Mouse (Mus musculus): ENCODE measurements around the gene Acer2. TPM values are rescaled to one million over a fixed set of nuclear protein-coding genes. Genes with fewer than 3 reads are reported as not detected.

Gene Acer2
- polyA plus RNA-seq, 1 experiment from 2014 or later = 18.1 TPM

DNA sequence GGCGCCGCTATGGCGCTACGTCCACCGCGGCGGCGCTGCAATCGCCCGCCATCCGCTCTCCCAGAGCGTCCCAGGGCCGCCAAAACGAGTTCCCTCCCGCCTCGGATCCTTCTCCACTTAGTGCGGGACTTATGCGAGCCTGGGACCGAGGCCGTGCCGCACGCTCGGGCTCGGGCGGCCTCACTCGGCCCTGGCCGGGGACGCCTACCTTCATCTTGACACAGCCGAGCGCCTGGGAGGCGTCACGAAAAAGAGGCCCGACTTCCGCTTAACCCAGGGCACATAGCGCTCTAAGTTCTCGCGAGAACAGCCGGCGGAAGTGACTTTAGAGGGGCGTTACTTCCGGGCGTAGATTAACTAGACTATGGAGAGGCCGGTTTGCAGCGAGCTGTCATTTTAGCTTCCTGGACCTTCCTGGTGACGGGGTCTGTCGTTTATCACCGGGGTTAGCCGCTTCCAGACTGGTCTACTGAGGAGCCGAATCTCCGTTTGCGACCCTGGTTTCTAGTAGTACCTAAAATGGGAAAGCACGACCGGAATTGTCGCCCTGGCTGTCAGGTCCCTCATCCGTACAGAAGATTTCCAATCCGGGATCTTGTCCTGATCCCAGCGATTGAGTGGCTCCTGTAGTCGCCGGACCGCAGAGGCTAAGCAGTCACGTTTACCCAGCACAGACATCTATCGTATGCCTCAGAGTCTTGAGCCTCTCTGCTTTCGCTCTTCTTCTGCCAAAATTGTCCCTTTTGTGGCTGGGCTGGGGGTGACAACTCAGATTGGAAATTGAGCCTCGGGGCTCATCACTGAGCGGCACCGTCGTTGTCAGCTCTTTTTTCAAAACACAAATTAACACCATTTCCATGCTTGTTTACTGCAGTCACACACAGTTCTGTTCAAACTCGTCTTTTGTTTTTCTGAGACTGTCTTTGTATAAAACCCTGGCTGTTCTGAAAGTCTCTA, 16.8 kb upstream of the Acer2 start, which contains the start of gene Rps6:
TSS of gene Rps6 (minus strand) at position 300 of the 957 bp plus-strand sequence.
- Histone ChIP-seq H3K36me3 (peaks cover 29% of the 10 kb centered on the region), H3K4me1 (peaks cover 18% of the 10 kb centered on the region; the same call in 1 of the 2 replicates), H3K9me3 (no peaks in the 10 kb centered on the region), H3K27me3 (no peaks in the 10 kb centered on the region), H3K4me3 (peak within 1 kb of the TSS; percentile 96), H3K4me2 (peak within 1 kb of the TSS; percentile 84), H3K9ac (peak within 1 kb of the TSS; percentile 100), H3K27ac (peak within 1 kb of the TSS; percentile 96)
- peak; percentile 96 for ATAC-seq (ENCODE audit: insufficient number of reproducible peaks, insufficient read depth, low FRiP score, low TSS enrichment, low read depth)
- under 1% methylated on average over 68 of the region's 68 CpGs for WGBS

DNA sequence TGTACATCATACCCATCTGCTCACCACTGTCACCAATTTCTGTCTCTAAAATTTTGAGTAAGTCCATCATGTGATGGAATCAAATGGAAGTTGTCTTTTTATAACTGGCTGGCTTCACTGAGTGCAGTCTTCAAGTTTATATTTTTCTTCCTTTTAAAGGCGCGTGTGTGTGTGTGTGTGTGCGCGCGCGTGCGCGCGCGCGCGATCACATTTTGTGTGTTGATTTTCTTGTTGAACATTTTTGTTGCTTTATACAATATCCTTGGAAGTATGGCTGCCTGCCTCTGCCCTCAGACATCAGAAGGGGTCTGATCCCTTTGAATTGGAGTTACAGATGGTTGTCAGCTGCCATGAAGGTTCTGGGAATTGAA, 16.1 kb upstream of the Acer2 start:
- peaks cover 18% of the 10 kb centered on the region; the same call in 1 of the 2 replicates for H3K4me1 ChIP-seq
- H3K4me3 ChIP-seq = peak overlapping the region; percentile 96
- ATAC-seq (ENCODE audit: insufficient number of reproducible peaks, insufficient read depth, low FRiP score, low TSS enrichment, low read depth) = no peak
- H3K27ac ChIP-seq = 0 out of 2 replicates have a peak overlapping the region, but pooled peaks have one; percentile 96
- peak overlapping the region; percentile 84 for H3K4me2 ChIP-seq
- 55% methylated on average over 12 of the region's 12 CpGs for WGBS
- H3K9ac ChIP-seq = peak overlapping the region; percentile 100
- peaks cover 23% of the 10 kb centered on the region for H3K36me3 ChIP-seq
- H3K9me3 ChIP-seq = no peaks in the 10 kb centered on the region
- no peaks in the 10 kb centered on the region for H3K27me3 ChIP-seq

DNA sequence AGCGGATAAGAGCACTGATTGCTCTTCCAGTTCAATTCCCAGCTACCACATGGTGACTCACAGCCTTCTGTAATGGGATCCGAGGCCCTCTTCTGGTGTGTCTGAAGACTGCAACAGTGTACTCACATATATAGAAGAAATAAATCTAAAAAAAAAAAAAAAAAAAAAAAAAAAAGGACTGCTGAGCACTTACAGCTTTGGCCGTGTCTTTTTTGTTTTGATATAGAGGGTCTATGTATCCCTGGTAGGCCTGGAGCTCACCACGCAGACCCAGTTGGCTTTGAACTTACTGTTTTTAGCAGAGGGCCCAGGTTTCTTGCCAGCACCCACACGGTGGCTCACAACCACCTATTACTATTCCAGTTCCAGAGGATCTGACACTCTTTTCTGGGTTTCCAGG, 10.1 kb upstream of the Acer2 start:
- Histone ChIP-seq H3K4me2 (no peak overlapping the region), H3K4me3 (no peak overlapping the region), H3K9me3 (no peaks in the 10 kb centered on the region), H3K27me3 (no peaks in the 10 kb centered on the region), H3K36me3 (no peaks in the 10 kb centered on the region), H3K4me1 (no peaks in the 10 kb centered on the region), H3K27ac (no peak overlapping the region), H3K9ac (no peak overlapping the region)
- ATAC-seq (ENCODE audit: insufficient number of reproducible peaks, insufficient read depth, low FRiP score, low TSS enrichment, low read depth) = no peak
- WGBS = 82% methylated on average over 5 of the region's 5 CpGs

DNA sequence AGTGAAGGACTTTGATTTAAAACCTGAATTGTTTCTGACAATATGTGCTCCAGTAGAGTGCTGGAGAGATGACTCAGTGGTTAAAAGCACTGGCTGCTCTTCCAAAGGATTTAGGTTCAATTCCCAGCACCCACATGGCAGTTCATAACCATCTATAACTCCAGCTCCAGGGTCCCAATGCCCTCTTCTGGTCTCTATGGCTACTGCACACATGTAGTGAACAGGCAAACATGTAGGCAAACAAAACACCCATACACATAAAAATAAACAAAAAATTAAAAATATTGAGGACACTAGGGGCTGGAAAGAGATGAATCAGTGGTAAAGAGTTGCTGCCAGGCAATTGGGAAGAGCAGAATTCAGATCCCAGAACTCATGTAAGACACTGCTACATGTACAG, 2.2 kb upstream of the Acer2 start:
- Histone ChIP-seq H3K27me3 (peaks cover 27% of the 10 kb centered on the region), H3K4me3 (no peak overlapping the region), H3K36me3 (no peaks in the 10 kb centered on the region), H3K27ac (no peak overlapping the region), H3K9ac (no peak overlapping the region), H3K4me2 (no peak overlapping the region), H3K9me3 (no peaks in the 10 kb centered on the region), H3K4me1 (peaks cover 18% of the 10 kb centered on the region; the same call in 1 of the 2 replicates)
- no peak for ATAC-seq (ENCODE audit: insufficient number of reproducible peaks, insufficient read depth, low FRiP score, low TSS enrichment, low read depth)

DNA sequence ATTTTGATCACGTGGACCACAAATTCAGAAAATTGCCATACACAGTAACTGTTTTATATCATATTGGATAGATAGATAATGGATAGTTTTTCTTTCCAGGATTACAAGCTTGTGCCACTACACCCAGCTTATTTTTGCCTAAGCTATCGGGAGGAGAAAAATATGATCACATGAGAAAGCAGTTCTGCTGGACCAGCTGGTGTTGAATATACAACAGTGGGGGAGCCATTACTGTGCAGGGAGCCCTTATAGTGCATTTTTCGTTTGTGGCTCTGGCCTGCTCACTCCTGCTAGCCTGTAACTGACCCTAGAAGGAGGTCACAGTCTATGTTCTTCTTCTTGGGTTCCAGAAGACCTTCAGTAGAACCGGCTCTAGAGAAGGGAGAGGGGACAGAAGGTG, 1.1 kb upstream of the Acer2 start:
- Histone ChIP-seq H3K27me3 (peaks cover 27% of the 10 kb centered on the region), H3K9me3 (no peaks in the 10 kb centered on the region), H3K9ac (no peak overlapping the region), H3K4me3 (no peak overlapping the region), H3K4me2 (no peak overlapping the region), H3K4me1 (peaks cover 18% of the 10 kb centered on the region; the same call in 1 of the 2 replicates), H3K36me3 (no peaks in the 10 kb centered on the region), H3K27ac (no peak overlapping the region)
- WGBS = 50% methylated on average over 4 of the region's 4 CpGs
- ATAC-seq (ENCODE audit: insufficient number of reproducible peaks, insufficient read depth, low FRiP score, low TSS enrichment, low read depth) = no peak

DNA sequence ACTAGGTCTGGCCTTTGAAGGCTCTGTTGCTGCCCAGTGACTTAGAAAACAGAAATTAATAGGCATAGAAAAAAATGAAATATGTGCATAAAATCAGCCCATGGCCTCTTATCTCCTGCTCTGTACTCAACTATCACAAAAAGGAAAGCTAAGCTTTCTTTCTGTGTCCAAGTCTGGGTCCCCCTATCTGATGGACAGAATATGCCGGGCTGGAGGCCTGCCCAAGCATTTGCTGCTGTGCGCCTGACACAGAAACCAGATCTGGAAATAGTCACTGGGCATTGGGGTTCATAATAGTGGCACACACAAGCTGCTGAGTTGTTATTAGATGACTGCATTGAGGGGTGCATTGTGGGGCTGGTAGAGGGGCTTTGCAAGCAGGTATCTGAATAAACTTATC, 5.3 kb downstream of the Acer2 start:
- H3K9me3 ChIP-seq = no peaks in the 10 kb centered on the region
- peaks cover 11% of the 10 kb centered on the region; the same call in 1 of the 2 replicates for H3K4me1 ChIP-seq
- no peak overlapping the region for H3K4me2 ChIP-seq
- 93% methylated on average over 2 of the region's 2 CpGs for WGBS
- H3K27ac ChIP-seq = no peak overlapping the region
- no peak overlapping the region for H3K9ac ChIP-seq
- ATAC-seq (ENCODE audit: insufficient number of reproducible peaks, insufficient read depth, low FRiP score, low TSS enrichment, low read depth) = no peak
- no peak overlapping the region for H3K4me3 ChIP-seq
- no peaks in the 10 kb centered on the region for H3K36me3 ChIP-seq
- H3K27me3 ChIP-seq = peaks cover 14% of the 10 kb centered on the region

DNA sequence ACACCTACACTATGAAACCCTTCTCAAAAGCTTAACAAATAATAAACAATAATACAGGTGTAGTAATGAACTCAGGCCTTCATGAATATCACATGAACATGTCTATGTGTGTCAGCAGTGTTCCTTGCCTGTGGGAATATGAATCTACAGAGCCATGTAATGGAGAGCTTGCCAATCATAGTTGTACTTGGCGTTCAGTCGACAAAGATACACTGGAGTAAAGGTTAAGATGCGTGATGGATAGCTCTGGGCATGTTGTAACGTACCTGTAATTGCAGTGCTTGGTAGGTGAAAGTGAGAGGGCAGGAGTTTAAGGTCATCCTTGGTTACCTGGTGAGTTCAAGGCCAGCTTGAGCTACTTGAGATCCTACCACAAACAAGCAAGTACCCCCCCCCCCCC, 7.0 kb downstream of the Acer2 start:
- no peak overlapping the region for H3K9ac ChIP-seq
- no peaks in the 10 kb centered on the region for H3K9me3 ChIP-seq
- 84% methylated on average over 4 of the region's 4 CpGs for WGBS
- H3K36me3 ChIP-seq = no peaks in the 10 kb centered on the region
- no peak overlapping the region for H3K4me3 ChIP-seq
- ATAC-seq (ENCODE audit: insufficient number of reproducible peaks, insufficient read depth, low FRiP score, low TSS enrichment, low read depth) = no peak
- peaks cover 8% of the 10 kb centered on the region for H3K4me1 ChIP-seq
- peaks cover 6% of the 10 kb centered on the region; the same call in 1 of the 2 replicates for H3K27me3 ChIP-seq
- H3K4me2 ChIP-seq = no peak overlapping the region
- H3K27ac ChIP-seq = no peak overlapping the region

DNA sequence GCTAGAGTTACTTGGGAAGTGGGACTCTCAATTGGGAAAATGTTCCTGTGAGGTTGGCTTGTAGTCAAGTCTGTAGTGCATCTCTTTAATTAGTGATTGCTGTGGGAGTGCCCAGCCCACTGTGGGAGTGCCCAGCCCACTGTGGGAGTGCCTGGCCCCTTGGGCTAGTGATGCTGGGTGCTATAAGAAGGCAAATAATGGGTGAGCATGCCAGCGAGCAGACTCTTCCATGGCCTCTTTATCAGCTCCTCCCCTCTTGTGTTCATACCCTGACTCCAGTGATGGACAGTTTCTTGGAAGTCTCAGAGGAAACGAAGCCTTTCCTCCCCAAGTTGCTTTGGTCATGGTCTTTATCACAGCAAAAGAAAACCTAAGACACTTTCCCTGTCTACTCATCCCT, 8.2 kb downstream of the Acer2 start:
- no peaks in the 10 kb centered on the region for H3K27me3 ChIP-seq
- no peak overlapping the region for H3K4me2 ChIP-seq
- no peak overlapping the region for H3K9ac ChIP-seq
- H3K36me3 ChIP-seq = no peaks in the 10 kb centered on the region
- no peak for ATAC-seq (ENCODE audit: insufficient number of reproducible peaks, insufficient read depth, low FRiP score, low TSS enrichment, low read depth)
- 58% methylated on average over 2 of the region's 2 CpGs for WGBS
- H3K4me1 ChIP-seq = peaks cover 9% of the 10 kb centered on the region
- H3K27ac ChIP-seq = no peak overlapping the region
- no peaks in the 10 kb centered on the region for H3K9me3 ChIP-seq
- no peak overlapping the region for H3K4me3 ChIP-seq

DNA sequence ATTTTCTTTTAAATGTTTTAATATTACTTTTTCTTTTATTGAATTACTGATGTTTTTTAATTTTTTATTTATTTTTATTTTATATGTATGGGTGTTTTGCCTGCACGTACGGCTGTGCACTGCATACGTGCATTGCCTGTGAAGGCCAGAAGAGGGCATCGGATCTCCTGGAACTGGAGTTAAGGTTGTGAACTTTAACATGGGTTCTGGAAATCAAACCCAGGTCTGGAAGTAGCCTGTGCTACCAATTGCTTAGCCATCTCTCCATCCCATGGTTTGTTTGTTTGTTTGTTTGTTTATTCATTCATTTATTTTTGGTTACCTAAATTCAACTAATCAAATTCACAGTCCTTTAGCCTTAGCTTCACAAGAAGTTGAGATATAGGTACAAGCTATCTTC, 10.7 kb downstream of the Acer2 start:
- Histone ChIP-seq H3K9ac (no peak overlapping the region), H3K27me3 (no peaks in the 10 kb centered on the region), H3K27ac (no peak overlapping the region), H3K4me2 (no peak overlapping the region), H3K36me3 (no peaks in the 10 kb centered on the region), H3K9me3 (no peaks in the 10 kb centered on the region), H3K4me1 (peaks cover 9% of the 10 kb centered on the region), H3K4me3 (no peak overlapping the region)
- no peak for ATAC-seq (ENCODE audit: insufficient number of reproducible peaks, insufficient read depth, low FRiP score, low TSS enrichment, low read depth)
- 42% methylated on average over 4 of the region's 4 CpGs for whole genome bisulfite sequencing

DNA sequence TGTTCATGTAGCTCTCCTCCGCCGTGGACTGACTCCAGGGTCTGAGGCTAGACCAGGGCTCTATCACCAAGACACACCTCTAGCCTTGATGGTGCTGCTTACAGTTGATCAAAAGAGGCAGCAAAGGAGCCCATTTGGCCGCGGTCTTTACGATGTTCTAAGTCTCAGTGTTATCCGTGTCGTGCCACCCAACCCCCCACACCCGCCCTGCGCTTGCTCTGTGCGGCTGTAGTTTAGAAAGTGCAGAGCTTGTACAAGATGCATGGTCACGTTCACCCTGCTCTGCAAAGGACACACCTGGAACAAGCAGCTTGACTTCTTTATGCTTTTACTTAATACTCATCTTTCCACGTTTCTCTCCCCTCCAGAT, 11.6 kb downstream of the Acer2 start:
- ATAC-seq (ENCODE audit: insufficient number of reproducible peaks, insufficient read depth, low FRiP score, low TSS enrichment, low read depth) = no peak
- no peaks in the 10 kb centered on the region for H3K36me3 ChIP-seq
- peak overlapping the region; percentile 27 for H3K4me3 ChIP-seq
- H3K9me3 ChIP-seq = no peaks in the 10 kb centered on the region
- no peak overlapping the region; the same call in 1 of the 2 replicates for H3K27ac ChIP-seq
- peak overlapping the region; percentile 55 for H3K4me2 ChIP-seq
- peaks cover 9% of the 10 kb centered on the region for H3K4me1 ChIP-seq
- no peaks in the 10 kb centered on the region for H3K27me3 ChIP-seq
- 0 out of 2 replicates have a peak overlapping the region, but pooled peaks have one; percentile 2 for H3K9ac ChIP-seq
- 46% methylated on average over 12 of the region's 12 CpGs for WGBS

DNA sequence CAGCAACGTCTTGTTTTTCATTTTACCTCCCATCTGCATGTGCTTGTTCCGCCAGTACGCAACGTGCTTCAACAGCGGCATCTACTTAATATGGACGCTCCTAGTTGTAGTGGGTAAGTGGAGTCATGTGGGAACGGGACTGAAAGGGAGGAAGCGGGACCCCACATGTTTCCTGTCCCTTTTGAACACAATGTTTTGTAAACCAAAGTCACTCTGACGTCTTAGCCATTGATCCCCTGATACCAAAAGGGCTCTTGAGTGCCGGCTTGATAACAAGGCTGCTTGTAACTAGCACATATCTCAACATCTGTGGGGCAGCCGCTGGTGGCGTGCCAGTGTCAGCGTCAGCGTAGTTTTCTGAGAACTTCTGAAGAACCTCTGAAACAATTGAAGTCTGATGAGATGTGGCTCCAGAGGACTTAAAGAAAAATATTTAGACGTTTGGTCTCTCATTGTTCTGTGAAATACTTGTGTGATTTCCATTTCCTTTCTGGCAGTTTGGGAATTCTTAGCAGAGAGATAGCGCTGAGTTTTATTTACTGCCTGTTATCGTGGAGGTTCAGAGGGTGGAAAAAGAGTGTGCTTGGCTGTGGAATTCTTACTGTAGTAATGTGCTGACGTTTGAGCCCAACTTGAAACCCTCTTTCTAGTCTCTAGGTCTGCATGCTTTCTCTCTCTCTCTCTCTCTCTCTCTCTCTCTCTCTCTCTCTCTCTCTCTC, 12.1 kb downstream of the Acer2 start:
- Histone ChIP-seq H3K4me1 (peaks cover 9% of the 10 kb centered on the region), H3K27ac (no peak overlapping the region; the same call in 1 of the 2 replicates), H3K36me3 (no peaks in the 10 kb centered on the region), H3K4me2 (peak overlapping the region; percentile 55), H3K9me3 (no peaks in the 10 kb centered on the region), H3K9ac (0 out of 2 replicates have a peak overlapping the region, but pooled peaks have one; percentile 2), H3K27me3 (no peaks in the 10 kb centered on the region), H3K4me3 (peak overlapping the region; percentile 27)
- 33% methylated on average over 18 of the region's 18 CpGs for WGBS
- no peak for ATAC-seq (ENCODE audit: insufficient number of reproducible peaks, insufficient read depth, low FRiP score, low TSS enrichment, low read depth)
